Mouse (Mus musculus) forebrain, embryonic 11.5 days (tissue): ENCODE results near the gene Zfp459. TPM values are rescaled to one million over a fixed set of nuclear protein-coding genes. Genes with fewer than 3 reads are reported as not detected.
"Not testable (repeated sequence)": the region's sequence is repeated elsewhere in the genome, so short reads cannot be mapped to it uniquely, and the experiment has no call there.

Experiments
- ATAC-seq: fragments of 200-750 bp; cut with Nextera tagmentation; replicated peaks from 2 replicates; pipeline ENCODE4 v1.8.0; 2017; ENCODE audit warnings: moderate TSS enrichment; ENCODE audit not compliant: low FRiP score
- DNase-seq: peaks from one replicate; pipeline ENCODE4 v3.0.0-alpha.2; 2017; ENCODE audit warnings: low spot score
- H3K27ac ChIP-seq: fragments of 300-500 bp; sonication (generic); 2 replicates; pipeline ENCODE4 v1.5.1; 2014; ENCODE audit warnings: low read depth, low read length
- H3K27me3 ChIP-seq: fragments of 300-500 bp; sonication (generic); 2 replicates; pipeline ENCODE4 v1.6.1; 2014; ENCODE audit warnings: mild to moderate bottlenecking, low read length, mixed read lengths; ENCODE audit not compliant: control insufficient read depth, insufficient read depth
- H3K36me3 ChIP-seq: fragments of 300-500 bp; sonication (generic); 2 replicates; pipeline ENCODE4 v1.6.1; 2014; ENCODE audit warnings: mild to moderate bottlenecking, low read length, moderate library complexity, mixed read lengths; ENCODE audit not compliant: control insufficient read depth, insufficient read depth
- H3K4me1 ChIP-seq: fragments of 300-500 bp; sonication (generic); replicated peaks from 2 replicates; pipeline ENCODE4 v1.6.1; 2014; ENCODE audit warnings: low read length, mixed read lengths; ENCODE audit not compliant: control insufficient read depth, insufficient read depth
- H3K4me2 ChIP-seq: fragments of 300-500 bp; sonication (generic); 2 replicates; pipeline ENCODE4 v1.6.1; 2014; ENCODE audit warnings: low read depth, mild to moderate bottlenecking, low read length, moderate library complexity, mixed read lengths; ENCODE audit not compliant: severe bottlenecking
- H3K4me3 ChIP-seq: fragments of 300-500 bp; sonication (generic); 2 replicates; pipeline ENCODE4 v1.5.1; 2014; ENCODE audit warnings: low read depth, low read length
- H3K9ac ChIP-seq: fragments of 300-500 bp; sonication (generic); 2 replicates; pipeline ENCODE4 v1.6.1; 2014; ENCODE audit warnings: low read length
- H3K9me3 ChIP-seq: fragments of 300-500 bp; sonication (generic); 2 replicates; pipeline ENCODE4 v1.6.1; 2016; ENCODE audit warnings: low read length, mixed read lengths; ENCODE audit not compliant: control insufficient read depth
- WGBS: fragments of 180-500 bp; shearing (Covaris S2); extraction: QIAGEN DNeasy Blood & Tissue Kit; methylation state at CpG from one replicate; pipeline ENCODE4 v1.1.7; 2014; 5-methylcytosine and 5-hydroxymethylcytosine counted together
- polyA plus RNA-seq: library from polyadenylated mRNA; unstranded; fragments of >200 nt; fragmentation: Nextera tagmentation; extraction: Ambion mirVana; gene quantifications from 2 replicates; pipeline ENCODE4 v1.2.1, GENCODE M21; 2014

Gene Zfp459
- polyA plus RNA-seq, 1 experiment from 2014 or later = 0.76 TPM

GRCm38 (mm10) chr13:67422532-67422931, 1.3 kb upstream of the Zfp459 start:
- not testable (repeated sequence) for H3K9me3 ChIP-seq, H3K4me1 ChIP-seq, ATAC-seq, H3K9ac ChIP-seq, H3K27me3 ChIP-seq, H3K36me3 ChIP-seq, H3K4me2 ChIP-seq, H3K4me3 ChIP-seq, H3K27ac ChIP-seq, DNase-seq
- 84% methylated on average over 2 of the region's 2 CpGs for WGBS

GRCm38 (mm10) chr13:67420558-67421206, 536 bp downstream of the Zfp459 start:
- ATAC-seq (no peak; the same call in 1 of the 2 replicates), DNase-seq (no peak)
- Histone ChIP-seq H3K36me3 (no peaks in the 10 kb centered on the region), H3K9me3 (no peaks in the 10 kb centered on the region), H3K4me3 (peak overlapping the region; percentile 47), H3K9ac (peak overlapping the region; percentile 39), H3K27ac (no peak overlapping the region), H3K27me3 (no peaks in the 10 kb centered on the region), H3K4me2 (peak overlapping the region; percentile 66), H3K4me1 (peaks cover 4% of the 10 kb centered on the region; the same call in 1 of the 2 replicates)
- WGBS = 34% methylated on average over 11 of the region's 11 CpGs

- Histone ChIP-seq H3K4me3 (no peak overlapping the region), H3K9me3 (no peaks in the 10 kb centered on the region), H3K4me1 (peaks cover 4% of the 10 kb centered on the region; the same call in 1 of the 2 replicates), H3K27me3 (no peaks in the 10 kb centered on the region), H3K4me2 (no peak overlapping the region), H3K27ac (no peak overlapping the region), H3K36me3 (no peaks in the 10 kb centered on the region), H3K9ac (no peak overlapping the region)
- 88% methylated on average over 3 of the region's 3 CpGs for WGBS
- no peak for DNase-seq
- ATAC-seq = no peak
These were observed 4.4 kb downstream of the Zfp459 start for GRCm38 (mm10) chr13:67416811-67417210.

GRCm38 (mm10) chr13:67415759-67416158, 5.5 kb downstream of the Zfp459 start:
- Histone ChIP-seq H3K4me3 (no peak overlapping the region), H3K27me3 (no peaks in the 10 kb centered on the region), H3K36me3 (no peaks in the 10 kb centered on the region), H3K4me2 (no peak overlapping the region), H3K9me3 (no peaks in the 10 kb centered on the region), H3K27ac (no peak overlapping the region), H3K4me1 (peaks cover 2% of the 10 kb centered on the region; the same call in 1 of the 2 replicates), H3K9ac (no peak overlapping the region)
- DNase-seq (no peak), ATAC-seq (no peak)
- WGBS = 89% methylated on average over 6 of the region's 6 CpGs

- not testable (repeated sequence) for H3K4me2 ChIP-seq, H3K4me3 ChIP-seq, DNase-seq, H3K27ac ChIP-seq, H3K4me1 ChIP-seq, H3K27me3 ChIP-seq, H3K9ac ChIP-seq, H3K36me3 ChIP-seq, ATAC-seq, H3K9me3 ChIP-seq
- 85% methylated on average over 3 of the region's 3 CpGs for WGBS
These were observed 7.6 kb downstream of the Zfp459 start for GRCm38 (mm10) chr13:67413634-67414033.

- WGBS = 4% methylated on average over 14 of the region's 16 CpGs
- H3K36me3 ChIP-seq, H3K9me3 ChIP-seq, H3K27me3 ChIP-seq, H3K27ac ChIP-seq, H3K4me1 ChIP-seq: not testable (repeated sequence)
- DNase-seq (peak; percentile 78), ATAC-seq (peak; percentile 97)
- peak within 1 kb of the TSS; percentile 55 for H3K9ac ChIP-seq
- H3K4me2 ChIP-seq = peak within 1 kb of the TSS; percentile 59
- peak within 1 kb of the TSS; percentile 54 for H3K4me3 ChIP-seq
These were observed 21.9 kb downstream of the Zfp459 start, which contains the start of gene Zfp429 for GRCm38 (mm10) chr13:67399183-67399903. Zfp429 (minus strand) TSS chr13:67399819.

- not testable (repeated sequence) for H3K27ac ChIP-seq, H3K36me3 ChIP-seq, H3K27me3 ChIP-seq, H3K9ac ChIP-seq, DNase-seq, H3K9me3 ChIP-seq, H3K4me2 ChIP-seq, H3K4me1 ChIP-seq, ATAC-seq, H3K4me3 ChIP-seq
- WGBS = 52% methylated on average over 3 of the region's 3 CpGs
These were observed 45.0 kb downstream of the Zfp459 start for GRCm38 (mm10) chr13:67376255-67376654.

GRCm38 (mm10) chr13:67375050-67375911, 45.9 kb downstream of the Zfp459 start, which contains the start of the genes Gm28041 and Zfp456:
Gm28041 (minus strand) TSS chr13:67375733.
Zfp456 (minus strand) TSS chr13:67375810.
- peak; percentile 64 for DNase-seq
- ATAC-seq = peak; percentile 93
- H3K27ac ChIP-seq, H3K36me3 ChIP-seq, H3K27me3 ChIP-seq, H3K9me3 ChIP-seq, H3K4me1 ChIP-seq: not testable (repeated sequence)
- 0 out of 2 replicates have a peak within 1 kb of the TSS, but pooled peaks have one; percentile 20 for H3K9ac ChIP-seq
- H3K4me2 ChIP-seq = peak within 1 kb of the TSS; percentile 49
- peak within 1 kb of the TSS; percentile 29 for H3K4me3 ChIP-seq
- 20% methylated on average over 13 of the region's 15 CpGs for WGBS
